Mouse (Mus musculus) megakaryocyte, embryonic 14.5 days (primary cell): ENCODE data around the gene Apoa1. TPM values are rescaled to one million over a fixed set of nuclear protein-coding genes. Genes with fewer than 3 reads are reported as not detected.

Source experiments
- H3K27me3 ChIP-seq: replicated peaks from 2 replicates; pipeline ENCODE3; 2012; ENCODE audit warnings: inconsistent platforms
- H3K36me3 ChIP-seq: replicated peaks from 2 replicates; pipeline ENCODE3; 2012; ENCODE audit warnings: low read length, inconsistent platforms, mixed read lengths
- H3K4me1 ChIP-seq: 2 replicates; pipeline ENCODE4 v1.6.1; 2012; ENCODE audit warnings: inconsistent platforms
- H3K4me3 ChIP-seq: replicated peaks from 2 replicates; pipeline ENCODE3; 2012; ENCODE audit warnings: moderate library complexity, mild to moderate bottlenecking, inconsistent platforms
- H3K9me3 ChIP-seq: 2 replicates; pipeline ENCODE4 v1.6.1; 2012; ENCODE audit warnings: inconsistent platforms
- FLI1 ChIP-seq: IDR thresholded peaks from 2 replicates; pipeline ENCODE4 v1.6.1; 2012; ENCODE audit warnings: low read length, inconsistent platforms, mixed read lengths
- GATA1 ChIP-seq: IDR thresholded peaks from 3 replicates; pipeline ENCODE4 v1.6.1; 2012; ENCODE audit warnings: mixed read lengths, low read length, inconsistent platforms, borderline replicate concordance
- polyA plus RNA-seq: library from polyadenylated mRNA; stranded (reverse); fragments of >175 nt; gene quantifications from 2 replicates; pipeline ENCODE4 v1.2.3, GENCODE M21; 2012; ENCODE audit warnings: low replicate concordance; ENCODE audit not compliant: insufficient read depth

Apoa1 gene
- polyA plus RNA-seq, 1 experiment, result 1.4 TPM

DNA sequence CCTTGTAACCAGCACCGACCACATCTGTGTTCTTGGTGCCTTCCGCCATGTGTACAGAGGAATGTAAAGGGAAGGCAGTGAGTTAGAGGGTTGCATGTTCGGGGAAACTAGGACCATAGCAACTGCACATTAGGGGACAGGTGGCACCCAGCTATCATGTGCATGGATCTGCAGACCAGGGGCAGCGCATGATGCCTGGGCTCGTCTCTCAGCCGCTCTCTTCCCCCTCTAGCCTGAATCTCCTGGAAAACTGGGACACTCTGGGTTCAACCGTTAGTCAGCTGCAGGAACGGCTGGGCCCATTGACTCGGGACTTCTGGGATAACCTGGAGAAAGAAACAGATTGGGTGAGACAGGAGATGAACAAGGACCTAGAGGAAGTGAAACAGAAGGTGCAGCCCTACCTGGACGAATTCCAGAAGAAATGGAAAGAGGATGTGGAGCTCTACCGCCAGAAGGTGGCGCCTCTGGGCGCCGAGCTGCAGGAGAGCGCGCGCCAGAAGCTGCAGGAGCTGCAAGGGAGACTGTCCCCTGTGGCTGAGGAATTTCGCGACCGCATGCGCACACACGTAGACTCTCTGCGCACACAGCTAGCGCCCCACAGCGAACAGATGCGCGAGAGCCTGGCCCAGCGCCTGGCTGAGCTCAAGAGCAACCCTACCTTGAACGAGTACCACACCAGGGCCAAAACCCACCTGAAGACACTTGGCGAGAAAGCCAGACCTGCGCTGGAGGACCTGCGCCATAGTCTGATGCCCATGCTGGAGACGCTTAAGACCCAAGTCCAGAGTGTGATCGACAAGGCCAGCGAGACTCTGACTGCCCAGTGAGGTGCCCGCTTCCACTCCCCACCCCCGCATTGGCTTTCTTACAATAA is 1.4 kb downstream of the Apoa1 start:
- H3K4me1 ChIP-seq, result peaks cover 61% of the 10 kb centered on the region
- no peaks in the 10 kb centered on the region for H3K9me3 ChIP-seq
- TF ChIP-seq FLI1, result no peak
- no peak for TF ChIP-seq GATA1
- peaks cover 8% of the 10 kb centered on the region for H3K36me3 ChIP-seq
- peaks cover 60% of the 10 kb centered on the region for H3K27me3 ChIP-seq
- H3K4me3 ChIP-seq, result peak overlapping the region; percentile 90

DNA sequence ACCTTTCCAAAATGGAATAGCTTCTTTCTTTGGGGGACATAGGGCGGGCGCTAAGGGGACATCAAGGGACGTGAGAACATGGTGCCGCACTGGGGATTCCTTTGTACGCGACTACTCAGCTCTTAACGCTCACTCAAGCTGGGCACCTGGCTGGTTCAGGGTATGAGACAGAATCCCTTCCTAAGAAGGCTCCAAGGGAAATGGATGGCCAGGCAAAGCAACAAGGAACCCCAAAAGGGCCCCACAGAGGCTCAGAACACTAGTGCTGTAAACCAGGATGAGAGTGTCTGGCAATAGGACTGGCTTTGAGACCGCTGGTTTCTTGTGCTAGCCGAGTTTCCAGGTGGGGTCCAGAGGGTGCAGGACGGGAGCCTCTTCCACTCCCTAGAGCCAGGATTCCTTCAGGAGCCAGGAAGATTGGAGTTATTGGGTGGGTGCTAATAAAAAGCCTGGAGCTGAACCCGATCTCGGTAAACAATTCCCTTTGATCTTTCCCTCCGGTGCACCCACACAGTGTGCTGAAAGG is 2.1 kb downstream of the Apoa1 start:
- Histone ChIP-seq H3K27me3 (peaks cover 67% of the 10 kb centered on the region), H3K36me3 (peaks cover under 1% of the 10 kb centered on the region), H3K4me3 (peak overlapping the region; percentile 90), H3K9me3 (no peaks in the 10 kb centered on the region), H3K4me1 (peaks cover 54% of the 10 kb centered on the region)
- TF ChIP-seq GATA1 (no peak), FLI1 (no peak)

DNA sequence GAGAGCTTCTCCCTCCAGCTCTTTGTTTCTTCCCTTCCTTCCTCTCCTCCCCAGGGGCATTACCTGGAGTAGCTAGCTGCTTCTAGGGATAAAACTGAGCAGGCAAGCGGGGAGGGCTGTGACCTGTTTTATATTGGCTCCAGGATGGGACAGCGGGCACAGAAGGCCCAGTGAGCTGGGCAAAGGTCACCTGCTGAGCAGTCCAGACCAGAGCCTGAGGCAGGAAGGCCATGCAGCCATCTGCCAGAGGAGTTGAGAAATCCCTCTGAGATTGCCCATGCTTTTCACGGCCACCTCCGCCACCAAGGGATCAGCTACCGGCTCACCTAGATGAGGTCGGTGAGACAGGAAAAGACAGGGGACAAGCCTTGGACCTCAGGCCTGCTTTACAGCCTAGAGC is 6.8 kb downstream of the Apoa1 start:
- no peak for TF ChIP-seq GATA1
- TF ChIP-seq FLI1, result no peak
- Histone ChIP-seq H3K9me3 (no peaks in the 10 kb centered on the region), H3K36me3 (no peaks in the 10 kb centered on the region), H3K4me3 (no peak overlapping the region), H3K4me1 (peaks cover 16% of the 10 kb centered on the region), H3K27me3 (peaks cover 85% of the 10 kb centered on the region)

DNA sequence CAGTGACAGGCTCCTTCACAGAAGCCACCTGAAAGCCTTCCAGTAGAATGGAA is 7.0 kb downstream of the Apoa1 start, which contains the start of gene Apoc3:
TSS of gene Apoc3 (minus strand) at position 41 of the 53 bp plus-strand sequence.
- Histone ChIP-seq H3K9me3 (no peaks in the 10 kb centered on the region), H3K36me3 (no peaks in the 10 kb centered on the region)
- TF ChIP-seq FLI1 (no peak), GATA1 (no peak)

DNA sequence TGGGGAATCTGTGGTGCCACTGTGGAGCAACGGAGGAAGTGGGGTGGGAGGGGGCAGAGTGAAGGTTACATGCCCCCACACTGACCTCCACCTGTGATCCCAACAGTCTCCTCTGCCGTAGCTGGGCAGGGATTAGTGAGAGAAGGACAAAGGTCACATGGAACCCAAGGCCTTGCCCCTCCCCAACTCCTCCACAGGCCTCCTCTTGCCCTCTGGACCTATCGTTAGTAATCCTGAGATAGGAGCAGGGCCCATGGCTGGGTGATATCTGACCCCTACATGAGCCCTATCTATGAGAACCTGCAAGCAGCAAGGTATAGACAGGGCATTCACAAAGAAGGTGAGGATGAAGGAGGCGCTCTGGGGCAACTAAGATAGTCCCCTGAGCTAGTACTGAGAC is 7.3 kb downstream of the Apoa1 start:
- Histone ChIP-seq H3K4me1 (peaks cover 15% of the 10 kb centered on the region), H3K27me3 (peaks cover 84% of the 10 kb centered on the region), H3K36me3 (no peaks in the 10 kb centered on the region), H3K4me3 (no peak overlapping the region), H3K9me3 (no peaks in the 10 kb centered on the region)
- no peak for TF ChIP-seq GATA1
- TF ChIP-seq FLI1, result no peak

More for the DNA sequence above, 7.0 kb downstream of the Apoa1 start, which contains the start of gene Apoc3:
- peaks cover 16% of the 10 kb centered on the region for H3K4me1 ChIP-seq
- H3K4me3 ChIP-seq, result no peak within 1 kb of the TSS
- H3K27me3 ChIP-seq, result peaks cover 84% of the 10 kb centered on the region

DNA sequence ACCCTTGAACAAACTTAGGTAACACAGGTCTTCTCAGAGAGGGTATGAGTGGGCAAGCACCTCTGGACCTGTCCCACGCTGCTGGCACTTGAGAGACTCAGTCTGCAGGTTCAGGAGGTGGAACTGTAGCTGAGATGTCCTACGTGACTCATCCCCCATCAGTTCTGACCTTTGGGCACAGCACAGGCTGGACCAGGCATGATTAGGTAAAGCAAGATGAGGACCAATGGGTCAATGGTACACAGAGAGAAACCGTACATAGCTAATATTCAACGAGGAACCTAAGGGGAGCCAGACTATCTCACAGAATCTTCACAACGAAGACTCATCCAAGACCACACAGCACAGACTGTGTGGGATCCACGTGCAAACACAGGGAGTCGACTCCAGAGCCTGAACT is 10.5 kb downstream of the Apoa1 start:
- H3K9me3 ChIP-seq, result no peaks in the 10 kb centered on the region
- H3K27me3 ChIP-seq, result peaks cover 88% of the 10 kb centered on the region
- peaks cover 10% of the 10 kb centered on the region for H3K4me1 ChIP-seq
- TF ChIP-seq FLI1 (no peak), GATA1 (no peak)
- no peak overlapping the region for H3K4me3 ChIP-seq
- H3K36me3 ChIP-seq, result no peaks in the 10 kb centered on the region

DNA sequence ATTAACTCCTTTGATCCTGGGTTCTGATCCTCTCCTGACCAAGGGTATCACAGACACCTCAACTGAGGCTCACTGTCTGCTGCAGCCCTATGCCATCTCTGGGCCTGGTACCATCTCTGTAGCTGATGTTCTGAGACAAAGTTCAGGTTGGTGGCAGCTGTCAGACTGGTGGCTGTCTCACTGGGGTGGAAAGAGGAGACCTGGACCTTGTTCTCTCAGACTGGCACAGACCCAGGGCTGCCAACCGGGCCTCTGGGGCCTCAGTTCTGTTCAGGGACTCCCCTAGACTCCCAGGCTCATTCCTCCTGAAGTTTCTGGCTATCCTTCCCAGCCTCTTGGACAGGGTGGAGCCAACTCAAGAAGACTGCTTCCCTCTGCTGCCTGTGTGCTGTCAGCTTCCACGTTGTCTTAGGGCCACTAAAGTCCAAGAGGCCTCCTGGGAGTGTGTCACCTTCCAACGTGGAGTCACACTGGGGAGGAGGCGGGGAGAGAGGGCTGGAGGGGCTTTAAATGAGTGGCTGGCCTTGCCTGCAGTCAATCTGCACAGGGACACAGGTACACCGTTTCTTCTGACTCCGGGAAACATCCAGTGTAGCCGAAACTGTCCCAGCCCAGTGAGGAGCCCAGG is 12.3 kb downstream of the Apoa1 start, which contains the start of gene Apoa4:
TSS of gene Apoa4 (plus strand) at position 171 of the 628 bp plus-strand sequence.
- Histone ChIP-seq H3K4me3 (no peak within 1 kb of the TSS), H3K4me1 (peaks cover 10% of the 10 kb centered on the region), H3K36me3 (no peaks in the 10 kb centered on the region), H3K27me3 (peaks cover 83% of the 10 kb centered on the region), H3K9me3 (no peaks in the 10 kb centered on the region)
- no peak for TF ChIP-seq FLI1
- TF ChIP-seq GATA1, result no peak

DNA sequence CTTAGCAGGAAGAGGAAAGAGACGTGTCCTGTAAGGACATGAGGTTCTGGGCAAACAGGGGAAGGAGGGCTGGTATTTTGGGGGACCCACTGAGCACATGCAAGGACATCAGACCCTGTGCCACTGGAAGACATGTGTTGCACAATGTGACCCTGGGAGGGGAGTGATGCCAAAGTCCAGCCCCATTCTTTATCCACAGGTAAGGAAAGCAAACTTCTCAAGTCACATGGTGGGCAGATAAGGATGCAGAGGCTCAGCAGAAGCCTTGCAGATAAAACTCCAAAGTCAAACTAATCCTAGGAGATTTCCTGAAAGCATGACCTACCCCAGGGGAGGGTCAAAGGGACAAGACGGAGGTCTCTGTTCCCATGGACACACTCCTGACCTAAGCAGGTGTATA is 13.4 kb downstream of the Apoa1 start:
- Histone ChIP-seq H3K4me1 (peaks cover 14% of the 10 kb centered on the region), H3K36me3 (no peaks in the 10 kb centered on the region), H3K4me3 (no peak overlapping the region), H3K9me3 (no peaks in the 10 kb centered on the region), H3K27me3 (peaks cover 75% of the 10 kb centered on the region)
- no peak for TF ChIP-seq GATA1
- TF ChIP-seq FLI1, result no peak

DNA sequence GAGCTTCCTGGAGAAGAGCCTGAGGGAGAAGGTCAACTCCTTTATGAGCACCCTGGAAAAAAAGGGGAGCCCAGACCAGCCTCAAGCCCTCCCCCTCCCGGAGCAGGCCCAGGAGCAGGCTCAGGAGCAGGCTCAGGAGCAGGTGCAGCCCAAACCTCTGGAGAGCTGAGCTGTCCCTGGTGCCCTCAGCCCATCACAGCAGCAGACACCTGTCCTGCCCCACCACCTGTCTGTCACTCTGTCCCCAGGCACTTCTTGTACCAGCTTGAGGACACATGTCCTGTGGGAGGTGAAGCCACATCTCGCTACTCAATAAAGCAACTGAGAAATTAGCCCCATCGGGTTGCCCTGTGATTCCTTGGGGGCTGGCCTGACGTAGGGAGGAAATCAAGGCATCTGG is 14.7 kb downstream of the Apoa1 start:
- Histone ChIP-seq H3K4me3 (no peak overlapping the region), H3K4me1 (peaks cover 16% of the 10 kb centered on the region), H3K9me3 (no peaks in the 10 kb centered on the region), H3K27me3 (peaks cover 64% of the 10 kb centered on the region), H3K36me3 (no peaks in the 10 kb centered on the region)
- TF ChIP-seq FLI1, result no peak
- TF ChIP-seq GATA1, result no peak

DNA sequence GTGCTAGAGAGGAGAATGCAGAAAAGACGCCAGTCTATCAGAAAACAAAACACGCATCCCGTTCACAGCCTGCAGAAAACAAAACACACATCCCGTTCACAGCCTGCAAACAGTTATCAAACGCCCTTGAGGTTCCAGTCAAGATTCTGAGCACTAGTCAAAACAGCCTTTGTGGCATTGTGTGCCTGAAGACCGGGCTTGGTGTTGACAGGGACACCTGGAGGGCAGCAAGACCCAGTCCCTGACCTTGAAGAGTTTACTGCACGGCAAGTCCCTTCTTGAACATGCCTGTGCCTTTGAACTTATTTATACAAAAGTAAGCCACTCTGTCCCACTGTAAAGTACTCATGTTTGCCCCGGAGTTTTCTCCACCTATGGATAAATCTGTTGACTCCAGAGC is 15.2 kb downstream of the Apoa1 start:
- Histone ChIP-seq H3K4me1 (peaks cover 16% of the 10 kb centered on the region), H3K27me3 (peaks cover 62% of the 10 kb centered on the region), H3K9me3 (no peaks in the 10 kb centered on the region), H3K4me3 (no peak overlapping the region), H3K36me3 (no peaks in the 10 kb centered on the region)
- no peak for TF ChIP-seq GATA1
- no peak for TF ChIP-seq FLI1
